Mouse (Mus musculus) bone marrow, adult 2 months (tissue): ENCODE results near the gene Prmt1. TPM values are rescaled to one million over a fixed set of nuclear protein-coding genes. Genes with fewer than 3 reads are reported as not detected.

Source experiments
- H3K27ac ChIP-seq: fragments of 200-500 bp; 2 replicates; pipeline ENCODE4 v1.5.1; 2012; ENCODE audit warnings: low read depth, mild to moderate bottlenecking, control low read depth, inconsistent platforms, low read length; ENCODE audit not compliant: control insufficient read depth, poor library complexity, insufficient read depth
- H3K4me1 ChIP-seq: fragments of 200-500 bp; 2 replicates; pipeline ENCODE4 v1.6.1; 2011; ENCODE audit warnings: low read length; ENCODE audit not compliant: control insufficient read depth, insufficient read depth
- H3K4me3 ChIP-seq: fragments of 200-500 bp; replicated peaks from 2 replicates; pipeline ENCODE3; 2011; ENCODE audit warnings: mild to moderate bottlenecking, low read depth, low read length, control low read depth; ENCODE audit not compliant: control insufficient read depth
- CTCF ChIP-seq: fragments of 200-500 bp; IDR thresholded peaks from 2 replicates; pipeline ENCODE4 v1.5.1; 2011; ENCODE audit warnings: low read length, control low read depth; ENCODE audit not compliant: control insufficient read depth, insufficient read depth
- POLR2A ChIP-seq: fragments of 200-500 bp; IDR thresholded peaks from 2 replicates; pipeline ENCODE4 v1.6.1; 2011; ENCODE audit warnings: low read depth, mild to moderate bottlenecking, control low read depth, low read length, borderline replicate concordance; ENCODE audit not compliant: control insufficient read depth
- WGBS: fragments of 180-500 bp; shearing (Covaris S2); methylation state at CpG from one replicate; pipeline ENCODE4 v1.1.7; 2018; 5-methylcytosine and 5-hydroxymethylcytosine counted together
- polyA plus RNA-seq: library from polyadenylated mRNA; stranded (reverse); fragments of >200 nt; gene quantifications from 2 replicates; pipeline ENCODE4 v1.2.4, GENCODE M21; 2011; ENCODE audit warnings: low replicate concordance; ENCODE audit not compliant: missing spikeins, insufficient read depth, insufficient read length

The Prmt1 gene
- polyA plus RNA-seq, 1 experiment = 337 TPM

DNA sequence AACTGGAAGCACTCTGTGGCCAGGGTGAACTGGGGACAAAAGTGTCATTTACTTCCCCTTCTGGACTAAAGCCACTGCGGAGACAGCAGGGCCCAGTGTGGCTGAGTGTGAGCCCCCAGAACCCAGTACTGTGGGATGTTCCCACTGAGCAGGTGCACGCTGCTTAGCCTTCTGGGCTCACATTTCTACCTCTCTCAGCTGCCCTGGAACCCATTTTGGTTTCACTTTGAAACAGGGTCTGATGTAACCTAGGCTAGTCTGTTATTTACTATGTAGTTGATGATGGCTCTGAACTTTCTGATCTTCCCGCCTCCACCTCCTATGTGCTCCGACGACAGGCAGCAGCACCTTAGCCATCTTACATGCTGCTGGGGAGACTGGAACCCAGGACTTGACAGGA is 23.5 kb downstream of the Prmt1 start:
- Histone ChIP-seq H3K4me3 (no peak overlapping the region), H3K27ac (no peak overlapping the region), H3K4me1 (peaks cover 1% of the 10 kb centered on the region; the same call in 1 of the 2 replicates)
- WGBS = 56% methylated on average over 5 of the region's 5 CpGs
- TF ChIP-seq CTCF (no peak), POLR2A (no peak)

DNA sequence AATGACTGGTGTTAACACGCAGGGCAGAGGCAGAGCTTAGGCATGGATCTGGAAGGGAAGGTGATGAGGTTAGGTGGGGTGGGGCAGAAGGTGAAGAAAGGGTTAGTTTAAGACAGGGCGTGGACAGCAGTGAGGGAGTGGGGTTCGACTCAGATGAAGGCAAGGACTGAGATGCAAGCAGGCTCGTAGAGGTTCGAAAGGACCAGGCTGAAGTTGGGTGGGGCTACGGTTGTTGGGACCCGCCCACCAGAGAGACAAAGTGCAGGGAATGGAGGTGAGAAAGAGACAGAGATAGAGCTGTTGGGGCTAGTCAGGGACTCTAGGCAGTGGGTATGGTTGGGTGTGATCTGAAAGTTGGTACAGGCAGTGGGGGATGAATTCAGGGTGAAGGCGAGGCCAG is 24.0 kb downstream of the Prmt1 start:
- 72% methylated on average over 8 of the region's 8 CpGs for WGBS
- TF ChIP-seq POLR2A = no peak
- no peak for TF ChIP-seq CTCF
- Histone ChIP-seq H3K4me3 (no peak overlapping the region), H3K27ac (no peak overlapping the region), H3K4me1 (peaks cover 1% of the 10 kb centered on the region; the same call in 1 of the 2 replicates)

GRCm38 (mm10) chr7:44960512-44960910 is 25.9 kb downstream of the Prmt1 start:
- no peak overlapping the region for H3K4me3 ChIP-seq
- TF ChIP-seq CTCF (no peak), POLR2A (no peak)
- no peak overlapping the region for H3K27ac ChIP-seq
- peaks cover 1% of the 10 kb centered on the region; the same call in 1 of the 2 replicates for H3K4me1 ChIP-seq
- 79% methylated on average over 13 of the region's 13 CpGs for WGBS

- 61% methylated on average over 10 of the region's 10 CpGs for WGBS
- Histone ChIP-seq H3K4me1 (peaks cover 1% of the 10 kb centered on the region; the same call in 1 of the 2 replicates), H3K27ac (no peak overlapping the region), H3K4me3 (no peak overlapping the region)
- TF ChIP-seq CTCF (no peak), POLR2A (no peak)
Measured at GRCm38 (mm10) chr7:44959874-44960511, 26.4 kb downstream of the Prmt1 start.

GRCm38 (mm10) chr7:44959281-44959680 is 27.1 kb downstream of the Prmt1 start:
- 78% methylated on average over 8 of the region's 8 CpGs for WGBS
- Histone ChIP-seq H3K27ac (no peak overlapping the region), H3K4me1 (peaks cover 1% of the 10 kb centered on the region; the same call in 1 of the 2 replicates), H3K4me3 (no peak overlapping the region)
- TF ChIP-seq CTCF (no peak), POLR2A (no peak)

DNA sequence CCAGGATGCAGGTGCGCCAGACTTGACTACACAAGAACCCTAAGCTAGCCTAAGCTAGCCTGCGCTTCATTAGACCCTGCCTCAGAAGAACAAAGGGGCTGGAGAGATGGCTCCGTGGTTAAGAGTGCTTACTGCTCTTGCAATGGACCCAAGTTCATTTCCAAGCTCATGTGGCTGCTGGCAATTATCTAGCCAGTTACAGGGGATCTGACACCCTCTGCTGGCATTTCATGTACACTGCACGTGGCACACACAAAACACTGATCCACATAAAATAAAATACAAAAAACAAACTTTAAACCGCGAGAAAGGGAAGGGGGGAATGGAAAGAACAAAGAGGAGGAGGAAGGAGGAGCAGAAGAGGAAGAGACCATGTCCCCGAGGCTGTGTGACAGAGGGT is 28.2 kb downstream of the Prmt1 start:
- TF ChIP-seq CTCF (peak; percentile 41; the same call in 1 of the 2 replicates), POLR2A (no peak)
- peaks cover 1% of the 10 kb centered on the region; the same call in 1 of the 2 replicates for H3K4me1 ChIP-seq
- 28% methylated on average over 7 of the region's 7 CpGs for WGBS
- no peak overlapping the region for H3K4me3 ChIP-seq
- H3K27ac ChIP-seq = no peak overlapping the region

GRCm38 (mm10) chr7:44957183-44957835 is 29.1 kb downstream of the Prmt1 start:
- WGBS = 85% methylated on average over 20 of the region's 20 CpGs
- H3K4me3 ChIP-seq = no peak overlapping the region
- H3K27ac ChIP-seq = no peak overlapping the region
- H3K4me1 ChIP-seq = peaks cover 5% of the 10 kb centered on the region; the same call in 1 of the 2 replicates
- TF ChIP-seq POLR2A (no peak), CTCF (no peak)

DNA sequence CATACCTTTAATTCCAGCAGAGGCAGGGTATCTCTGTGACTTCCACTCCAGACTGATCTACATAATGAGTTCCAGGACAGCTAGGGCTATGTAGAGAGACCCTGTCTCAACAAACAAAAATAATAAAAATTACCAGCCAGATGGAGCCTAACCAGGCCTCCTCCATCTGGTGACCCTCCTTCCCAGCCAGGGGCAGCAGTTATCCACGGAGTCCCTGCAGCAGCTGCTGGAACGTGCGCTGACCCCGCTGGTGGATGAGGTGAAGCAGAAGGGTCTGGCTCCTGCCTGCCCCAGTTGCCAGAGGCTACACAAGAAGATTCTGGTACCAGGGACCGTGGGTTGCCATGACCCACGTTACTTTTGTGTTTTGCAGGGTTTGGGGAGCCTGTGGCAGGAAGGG is 30.1 kb downstream of the Prmt1 start:
- WGBS = 80% methylated on average over 6 of the region's 6 CpGs
- TF ChIP-seq CTCF = no peak
- TF ChIP-seq POLR2A = no peak
- Histone ChIP-seq H3K27ac (no peak overlapping the region), H3K4me3 (no peak overlapping the region), H3K4me1 (peaks cover 7% of the 10 kb centered on the region)
